Mouse (Mus musculus) testis, postnatal 10 days (tissue): ENCODE measurements around the gene Trappc4.
"Not testable (repeated sequence)": the region's sequence is repeated elsewhere in the genome, so short reads cannot be mapped to it uniquely, and the experiment has no call there.

Experiments
- DNase-seq: peaks from one replicate; pipeline ENCODE4 v3.0.0; 2021; ENCODE audit warnings: low spot score

Gene Trappc4

GRCm38 (mm10) chr9:44406906-44407751 is at the start of gene Trappc4, which contains the start of gene Rps25:
Trappc4 (minus strand) TSS chr9:44407600.
Rps25 (plus strand) TSS chr9:44407139.
- DNase-seq: peak; percentile 95

GRCm38 (mm10) chr9:44454891-44455220 is 47.5 kb upstream of the Trappc4 start, which contains the start of gene Upk2:
Upk2 (minus strand) TSS chr9:44454976.
- no peak for DNase-seq

GRCm38 (mm10) chr9:44454132-44454890 is 46.9 kb upstream of the Trappc4 start:
- peak; percentile 94 for DNase-seq

- DNase-seq: no peak
Observed at GRCm38 (mm10) chr9:44450387-44450786, 43.0 kb upstream of the Trappc4 start.

- DNase-seq: not testable (repeated sequence)
Observed at GRCm38 (mm10) chr9:44444402-44445025, 37.1 kb upstream of the Trappc4 start.

- DNase-seq: no peak
Observed at GRCm38 (mm10) chr9:44440961-44441360, 33.6 kb upstream of the Trappc4 start, which contains the start of gene Foxr1. Foxr1 (minus strand) TSS chr9:44441136.

GRCm38 (mm10) chr9:44435747-44436146 is 28.3 kb upstream of the Trappc4 start:
- DNase-seq: no peak

- DNase-seq: no peak
Observed at GRCm38 (mm10) chr9:44432577-44433185, 25.3 kb upstream of the Trappc4 start.

- DNase-seq: no peak
Observed at GRCm38 (mm10) chr9:44423576-44423975, 16.2 kb upstream of the Trappc4 start.

GRCm38 (mm10) chr9:44420280-44420898 is 13.0 kb upstream of the Trappc4 start:
- DNase-seq: no peak

- DNase-seq: not testable (repeated sequence)
Observed at GRCm38 (mm10) chr9:44419730-44420129, 12.3 kb upstream of the Trappc4 start.

GRCm38 (mm10) chr9:44418519-44419385 is 11.4 kb upstream of the Trappc4 start, which contains the start of gene Ccdc84:
Ccdc84 (minus strand) TSS chr9:44418569.
- no peak for DNase-seq

GRCm38 (mm10) chr9:44417892-44418363 is 10.5 kb upstream of the Trappc4 start:
- peak; percentile 99 for DNase-seq

GRCm38 (mm10) chr9:44417156-44417891 is 9.9 kb upstream of the Trappc4 start:
- no peak for DNase-seq

- no peak for DNase-seq
Observed at GRCm38 (mm10) chr9:44412781-44413180, 5.4 kb upstream of the Trappc4 start.

GRCm38 (mm10) chr9:44412306-44412705 is 4.9 kb upstream of the Trappc4 start:
- DNase-seq: no peak

GRCm38 (mm10) chr9:44411601-44412130 is 4.3 kb upstream of the Trappc4 start:
- no peak for DNase-seq

- DNase-seq: no peak
Observed at GRCm38 (mm10) chr9:44410647-44411336, 3.4 kb upstream of the Trappc4 start.

- not testable (repeated sequence) for DNase-seq
Observed at GRCm38 (mm10) chr9:44408693-44409092, 1.3 kb upstream of the Trappc4 start.
